Mouse (Mus musculus): ENCODE results near the gene Chst5.
"Not testable (repeated sequence)": the region's sequence is repeated elsewhere in the genome, so short reads cannot be mapped to it uniquely, and the experiment has no call there.

Gene Chst5

GRCm38 (mm10) chr8:111876355-111876948 lies 33.8 kb downstream of the Chst5 start, which contains the start of gene Tmem170:
Gene Tmem170, minus strand, starts transcription at chr8:111876750.
- peak; percentile 91 for DNase-seq (ENCODE audit: extremely low read depth, low read depth)

- DNase-seq (ENCODE audit: extremely low read depth, low read depth), result no peak
These were observed 34.5 kb downstream of the Chst5 start for GRCm38 (mm10) chr8:111875758-111876157.

- peak; percentile 73 for DNase-seq (ENCODE audit: extremely low read depth, low read depth)
These were observed 39.0 kb downstream of the Chst5 start for GRCm38 (mm10) chr8:111871278-111871677.

GRCm38 (mm10) chr8:111870379-111870778 lies 39.9 kb downstream of the Chst5 start:
- DNase-seq (ENCODE audit: extremely low read depth, low read depth), result no peak

- no peak for DNase-seq (ENCODE audit: extremely low read depth, low read depth)
These were observed 41.6 kb downstream of the Chst5 start for GRCm38 (mm10) chr8:111868664-111869063.

- no peak for DNase-seq (ENCODE audit: extremely low read depth, low read depth)
These were observed 44.4 kb downstream of the Chst5 start for GRCm38 (mm10) chr8:111865857-111866256.

- no peak for DNase-seq (ENCODE audit: extremely low read depth, low read depth)
These were observed 45.0 kb downstream of the Chst5 start for GRCm38 (mm10) chr8:111865130-111865852.

GRCm38 (mm10) chr8:111864648-111865047 lies 45.6 kb downstream of the Chst5 start:
- no peak for DNase-seq (ENCODE audit: extremely low read depth, low read depth)

- no peak for DNase-seq (ENCODE audit: extremely low read depth, low read depth)
These were observed 47.0 kb downstream of the Chst5 start for GRCm38 (mm10) chr8:111863280-111863679.

- no peak for DNase-seq (ENCODE audit: extremely low read depth, low read depth)
These were observed 54.3 kb downstream of the Chst5 start for GRCm38 (mm10) chr8:111855977-111856376.

GRCm38 (mm10) chr8:111853861-111854501 lies 56.3 kb downstream of the Chst5 start, which contains the start of gene Cfdp1:
Gene Cfdp1, minus strand, starts transcription at chr8:111854291.
- DNase-seq (ENCODE audit: extremely low read depth, low read depth), result peak; percentile 95

- DNase-seq (ENCODE audit: extremely low read depth, low read depth), result not testable (repeated sequence)
These were observed 57.0 kb downstream of the Chst5 start for GRCm38 (mm10) chr8:111853219-111853618.

GRCm38 (mm10) chr8:111846746-111847145 lies 63.5 kb downstream of the Chst5 start:
- DNase-seq (ENCODE audit: extremely low read depth, low read depth), result no peak
